Mouse (Mus musculus): ENCODE measurements at regions not wholly inside any gene's neighbourhood (a gene's known extent, or its start where the extent isn't known, plus 50 kb on each side); places are given as distances from the start of the nearest gene placed in this dataset.

DNA sequence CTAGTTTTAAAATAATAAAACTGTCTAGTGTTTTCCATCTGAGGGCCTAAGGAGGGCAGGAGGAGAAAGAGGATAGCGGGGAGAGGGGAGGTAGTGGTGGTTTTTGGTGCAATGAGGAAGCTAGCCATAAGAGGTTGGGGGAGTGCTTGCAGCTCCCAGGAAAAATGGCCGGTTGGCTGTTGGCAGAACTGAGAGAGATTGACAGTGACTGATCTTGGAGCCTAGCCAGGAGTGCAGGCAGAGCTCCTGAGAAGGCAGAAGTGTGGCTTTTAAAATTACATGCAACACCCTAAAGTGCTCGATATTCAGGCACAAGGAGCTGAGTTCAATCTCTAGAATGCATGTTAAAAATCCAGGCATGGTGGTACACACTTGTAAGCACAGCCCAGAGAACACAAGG, 938.3 kb upstream of the 2610301B20Rik start:
- TF ChIP-seq UBTF (IDR thresholded peaks at IDR 0.05; ENCODE audit: low read depth, low read length) = no peak
- TF ChIP-seq CTCF (conservative IDR thresholded peaks at IDR 0.05 in 1 of 2, IDR thresholded peaks at IDR 0.05 in 1 of 2; ENCODE audit: low read depth in 2 of 2, low read length in 2 of 2) = no peak
- TF ChIP-seq ELF1 (IDR thresholded peaks at IDR 0.05; ENCODE audit: low read depth, low read length) = no peak
- no peak for TF ChIP-seq SIN3A (IDR thresholded peaks at IDR 0.05; ENCODE audit: low read length)
- no peak for TF ChIP-seq MAX (IDR thresholded peaks at IDR 0.05; ENCODE audit: low read length)
- no peak for TF ChIP-seq POLR2A (IDR thresholded peaks at IDR 0.05; ENCODE audit: low read depth, low read length)
- TF ChIP-seq CHD2 (IDR thresholded peaks at IDR 0.05; ENCODE audit: low read length) = no peak
- TF ChIP-seq BHLHE40 (IDR thresholded peaks at IDR 0.05; ENCODE audit: low read depth, low read length) = no peak
- TF ChIP-seq ETS1 (conservative IDR thresholded peaks at IDR 0.05; ENCODE audit: low read depth, low read length) = no peak
- TF ChIP-seq MAFK (IDR thresholded peaks at IDR 0.05; ENCODE audit: insufficient replicate concordance, low read length) = no peak
- no peak for TF ChIP-seq MEF2A (IDR thresholded peaks at IDR 0.05; ENCODE audit: borderline replicate concordance, low read depth, low read length)
- no peak for TF ChIP-seq E2F4 (IDR thresholded peaks at IDR 0.05; ENCODE audit: insufficient replicate concordance, low read depth, low read length)
- no peak for TF ChIP-seq ZNF384 (IDR thresholded peaks at IDR 0.05; ENCODE audit: low read depth, low read length)
- no peak for TF ChIP-seq EP300 (IDR thresholded peaks at IDR 0.05; ENCODE audit: low read length)
